Mouse (Mus musculus): ENCODE data around the gene Fndc7.
"Not testable (repeated sequence)": the region's sequence is repeated elsewhere in the genome, so short reads cannot be mapped to it uniquely, and the experiment has no call there.

Fndc7 gene

GRCm38 (mm10) chr3:108886934-108887617 lies 2.7 kb downstream of the Fndc7 start:
- DNase-seq: no peak

GRCm38 (mm10) chr3:108885686-108886530 lies 3.9 kb downstream of the Fndc7 start:
- peak; percentile 47 for DNase-seq

GRCm38 (mm10) chr3:108884706-108885289 lies 5.0 kb downstream of the Fndc7 start:
- no peak for DNase-seq

- no peak for DNase-seq
Measured at GRCm38 (mm10) chr3:108883067-108883466, 6.7 kb downstream of the Fndc7 start.

- not testable (repeated sequence) for DNase-seq
Measured at GRCm38 (mm10) chr3:108881873-108882272, 7.9 kb downstream of the Fndc7 start.

GRCm38 (mm10) chr3:108880544-108881507 lies 9.0 kb downstream of the Fndc7 start:
- peak; percentile 74 for DNase-seq

GRCm38 (mm10) chr3:108879836-108880435 lies 9.9 kb downstream of the Fndc7 start:
- no peak for DNase-seq

GRCm38 (mm10) chr3:108879129-108879528 lies 10.7 kb downstream of the Fndc7 start:
- no peak for DNase-seq

- no peak for DNase-seq
Measured at GRCm38 (mm10) chr3:108870631-108871030, 19.2 kb downstream of the Fndc7 start.

- DNase-seq: no peak
Measured at GRCm38 (mm10) chr3:108867449-108867848, 22.4 kb downstream of the Fndc7 start.

GRCm38 (mm10) chr3:108865676-108866075 lies 24.1 kb downstream of the Fndc7 start:
- DNase-seq: peak; percentile 69

- DNase-seq: no peak
Measured at GRCm38 (mm10) chr3:108865129-108865528, 24.7 kb downstream of the Fndc7 start.

- DNase-seq: no peak
Measured at GRCm38 (mm10) chr3:108863091-108863490, 26.7 kb downstream of the Fndc7 start.

- DNase-seq: not testable (repeated sequence)
Measured at GRCm38 (mm10) chr3:108862282-108862681, 27.5 kb downstream of the Fndc7 start.

- DNase-seq: no peak
Measured at GRCm38 (mm10) chr3:108860786-108861185, 29.0 kb downstream of the Fndc7 start.

- DNase-seq: no peak
Measured at GRCm38 (mm10) chr3:108858231-108858770, 31.5 kb downstream of the Fndc7 start.

GRCm38 (mm10) chr3:108857714-108858113 lies 32.1 kb downstream of the Fndc7 start:
- DNase-seq: no peak

GRCm38 (mm10) chr3:108857124-108857470 lies 32.7 kb downstream of the Fndc7 start:
- DNase-seq: no peak

GRCm38 (mm10) chr3:108856386-108857123 lies 33.3 kb downstream of the Fndc7 start:
- peak; percentile 69 for DNase-seq

GRCm38 (mm10) chr3:108855864-108856263 lies 33.9 kb downstream of the Fndc7 start:
- DNase-seq: no peak

GRCm38 (mm10) chr3:108855371-108855770 lies 34.4 kb downstream of the Fndc7 start:
- DNase-seq: no peak
